Mouse (Mus musculus) gastrocnemius, adult 18-20 months (tissue): ENCODE data around the gene C1qtnf7. TPM values are rescaled to one million over a fixed set of nuclear protein-coding genes. Genes with fewer than 3 reads are reported as not detected.

Experiments
- DNase-seq: peaks from one replicate; pipeline ENCODE4 v3.0.0; 2021; ENCODE audit warnings: low spot score
- total RNA-seq, 2 experiments: library from RNA; stranded (reverse); gene quantifications; 2 replicates each; pipeline ENCODE4 v1.2.3; 2021

C1qtnf7 gene
- total RNA-seq, 2 experiments from 2014 or later, result 0.46 to 1.1 TPM

DNA sequence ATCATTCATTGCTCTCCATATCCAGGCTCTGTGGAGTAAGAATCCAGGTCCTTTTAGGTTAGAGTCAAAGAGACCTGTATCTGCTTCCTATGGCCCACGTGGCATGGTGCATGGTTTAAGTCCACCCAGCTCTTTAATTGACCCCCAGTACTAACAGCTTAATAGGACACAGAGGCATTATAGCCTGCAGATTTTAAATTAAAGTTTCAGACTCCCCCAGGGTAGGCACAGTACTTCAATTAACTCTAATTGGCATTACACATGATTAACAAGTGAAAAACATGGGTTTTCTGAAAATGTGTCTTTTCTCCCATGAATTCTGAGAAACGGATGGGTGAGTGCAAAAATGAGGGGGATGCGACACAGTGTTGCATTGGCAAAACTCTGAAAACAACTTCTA lies 92.7 kb downstream of the C1qtnf7 start:
- DNase-seq, result no peak

DNA sequence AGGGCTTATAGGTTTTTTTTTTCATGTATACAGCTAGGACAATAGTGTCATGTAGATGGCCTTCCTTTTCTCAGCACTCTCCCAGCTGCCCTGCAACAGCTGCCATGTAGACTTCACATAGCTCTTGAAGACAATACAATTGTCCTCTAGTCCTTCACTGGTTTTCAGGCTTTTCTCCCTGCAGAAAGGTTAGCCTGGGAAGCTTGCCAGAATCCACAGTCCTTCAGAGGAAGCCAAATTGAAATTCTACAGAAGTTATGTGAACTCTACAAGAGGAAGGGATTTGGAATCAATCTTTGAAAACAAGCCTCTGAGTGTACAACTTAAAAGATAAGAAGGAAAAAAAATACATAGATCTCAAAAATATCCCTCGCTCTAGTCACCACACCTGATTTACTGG lies 94.4 kb downstream of the C1qtnf7 start:
- DNase-seq, result no peak

DNA sequence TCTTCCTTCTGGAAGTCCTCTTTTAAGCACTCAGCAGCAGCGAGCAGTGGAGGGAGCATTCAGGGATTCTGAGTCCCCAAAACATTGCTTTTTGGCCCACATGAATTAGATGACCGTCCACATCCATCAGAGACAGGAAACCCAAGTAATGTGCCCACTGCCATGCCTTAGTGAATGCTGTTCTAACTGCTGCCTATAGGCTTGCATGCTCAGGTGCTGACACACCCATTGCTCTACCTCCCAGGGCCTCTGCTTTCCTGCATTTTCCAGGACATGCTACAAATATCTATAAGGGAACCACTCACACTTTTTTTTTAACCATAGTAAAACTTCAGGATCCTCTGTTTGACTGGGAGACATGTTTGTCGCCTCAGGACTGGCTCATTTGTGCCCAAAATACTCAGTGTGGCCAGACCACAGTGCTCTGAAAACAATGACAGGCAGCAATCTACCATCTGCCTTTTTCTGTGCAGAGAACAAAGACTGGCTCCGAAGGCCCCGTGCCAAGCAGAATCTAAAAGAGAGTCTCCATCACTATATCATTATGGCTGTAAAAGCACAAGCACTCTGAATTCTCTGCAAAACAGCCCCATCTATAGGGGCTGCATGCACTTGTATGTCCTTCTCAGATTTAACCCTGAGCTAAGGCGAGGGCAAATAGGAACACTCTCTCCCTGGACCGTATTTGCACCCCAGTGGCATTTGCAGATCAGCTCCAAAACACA lies 106.4 kb downstream of the C1qtnf7 start:
- DNase-seq, result no peak

DNA sequence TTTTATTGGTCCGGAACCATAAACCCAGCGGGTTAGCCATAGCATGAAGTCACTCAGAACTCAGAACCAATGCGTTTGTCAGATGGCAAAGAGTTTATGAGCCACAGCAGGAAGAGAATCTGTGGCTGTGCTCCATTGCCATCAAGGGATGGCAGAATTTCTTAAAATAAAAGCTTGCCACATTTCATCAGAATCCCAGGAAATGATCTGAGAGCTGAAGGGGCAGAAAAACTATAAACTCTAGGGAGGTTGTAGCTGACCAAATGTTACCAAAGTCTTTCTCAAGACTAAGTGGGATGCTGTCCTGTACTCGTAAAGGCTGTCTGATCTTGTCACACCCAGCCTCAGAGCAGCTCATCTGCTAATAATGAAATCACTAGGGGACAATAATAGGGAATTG lies 110.1 kb downstream of the C1qtnf7 start:
- DNase-seq, result no peak

DNA sequence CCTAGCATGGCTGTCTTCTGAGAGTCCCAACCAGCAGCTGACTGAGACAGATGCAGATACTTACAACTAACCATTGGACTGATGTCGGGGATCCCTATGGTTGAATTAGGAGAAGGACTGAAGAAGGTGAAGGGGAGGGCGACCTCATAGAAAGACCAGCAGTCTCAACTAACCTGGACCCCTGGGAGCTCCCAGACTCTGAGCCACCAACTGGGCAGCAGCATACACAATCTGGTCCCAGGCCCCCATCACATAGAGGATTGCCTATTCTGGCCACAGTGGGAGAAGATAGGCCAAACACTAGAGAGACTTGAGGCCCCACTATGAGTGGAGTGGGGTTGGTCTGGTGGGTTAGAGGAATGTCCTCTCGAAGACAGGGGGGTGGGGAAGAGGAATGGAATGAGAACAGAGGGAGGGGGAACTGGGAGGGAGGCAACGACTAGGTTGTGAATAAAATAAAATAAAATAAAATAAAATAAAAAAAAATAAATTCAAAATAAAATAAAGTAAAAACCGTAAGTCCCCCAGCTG lies 118.8 kb downstream of the C1qtnf7 start:
- DNase-seq, result no peak

DNA sequence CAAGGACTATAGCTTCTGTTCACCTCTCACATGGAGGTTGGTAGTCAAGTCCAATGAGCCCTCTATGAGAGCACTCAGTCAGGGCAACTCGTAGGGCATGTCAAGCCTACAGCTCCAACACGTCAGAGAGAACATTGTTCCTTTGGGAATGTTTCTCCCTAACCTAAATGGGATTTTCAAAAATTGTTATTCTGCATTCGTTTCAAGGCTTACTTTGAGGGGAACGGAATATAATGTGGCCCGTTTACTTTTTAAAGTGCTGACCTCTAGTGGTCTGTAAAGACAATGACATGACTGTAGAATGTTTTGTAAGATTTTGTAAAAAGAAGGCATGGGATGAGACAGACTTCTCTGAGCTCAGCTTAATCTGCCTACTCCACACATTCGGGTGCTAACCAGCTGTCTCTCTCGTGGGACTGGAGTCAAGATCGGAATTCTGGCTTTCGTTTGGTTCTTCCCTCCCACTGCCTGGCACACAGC lies 119.3 kb downstream of the C1qtnf7 start:
- DNase-seq, result no peak

DNA sequence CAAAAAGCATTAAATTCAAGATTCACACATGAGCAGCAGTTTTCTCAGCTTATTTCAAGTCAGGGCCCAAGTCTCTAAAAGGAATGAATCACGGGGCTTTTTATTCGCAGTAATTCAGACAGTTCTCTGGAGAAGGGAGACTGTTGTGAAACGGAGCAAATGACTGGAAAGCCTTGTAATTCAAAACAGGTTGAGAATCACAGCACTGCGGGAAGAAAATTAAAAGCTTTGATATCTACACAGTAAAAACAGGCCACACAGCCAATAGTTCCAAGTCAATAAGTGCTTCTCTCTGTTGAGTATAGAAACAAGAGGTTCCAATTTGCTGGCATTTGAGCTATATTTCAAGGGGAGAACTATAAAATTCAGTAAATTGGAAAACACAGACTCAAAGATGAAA lies 129.7 kb downstream of the C1qtnf7 start:
- no peak for DNase-seq

DNA sequence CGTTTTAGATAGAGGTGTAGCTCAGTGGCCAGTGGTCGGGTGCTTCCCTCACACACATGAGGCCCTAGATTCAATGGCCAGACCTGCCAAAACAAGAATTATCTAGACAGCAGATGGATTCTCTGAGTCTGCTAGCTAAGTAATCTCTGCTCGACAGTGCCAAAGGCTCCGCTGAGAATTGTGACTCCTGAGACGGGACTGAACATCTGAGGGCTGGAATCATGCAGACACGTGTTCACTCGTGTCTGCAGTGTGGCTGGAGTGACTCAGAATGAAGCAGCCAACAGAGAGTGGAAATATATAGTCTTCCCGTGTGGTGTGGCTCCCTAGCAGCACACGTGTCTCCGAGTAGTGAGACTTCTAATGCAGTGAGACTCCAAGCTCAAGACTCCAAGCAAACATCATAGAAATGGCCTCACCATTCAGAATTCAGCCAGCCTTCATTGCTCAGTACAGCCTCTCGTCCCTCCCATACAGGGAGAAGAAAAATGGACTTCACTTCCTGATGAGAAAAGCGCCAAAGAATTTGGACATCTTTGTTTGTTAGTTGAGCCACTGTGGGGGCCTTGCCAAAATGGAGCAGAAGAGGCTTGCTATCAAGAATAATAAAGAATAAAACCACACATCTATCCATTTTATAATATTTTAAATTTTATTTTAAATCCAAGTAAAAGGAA lies 131.9 kb downstream of the C1qtnf7 start:
- DNase-seq, result no peak

DNA sequence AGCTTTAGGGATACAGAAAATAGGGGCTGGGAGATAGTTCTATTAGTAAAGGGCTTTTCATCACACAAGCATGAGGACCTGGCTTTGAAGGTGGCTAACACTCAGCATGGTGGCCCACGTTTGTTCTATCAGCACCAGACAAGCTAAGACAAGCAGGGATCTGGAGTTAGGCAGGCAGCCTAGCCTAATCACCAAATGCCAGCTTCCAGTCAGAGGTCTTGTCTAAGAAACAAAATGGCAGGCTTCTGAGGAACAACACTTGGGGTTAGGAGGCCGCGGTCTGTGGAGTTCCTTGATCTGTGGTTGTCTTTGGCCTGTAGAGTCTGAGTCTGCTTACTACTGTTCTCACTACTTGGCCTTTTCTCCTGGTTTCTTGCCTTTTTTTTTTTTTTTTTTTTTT lies 146.2 kb downstream of the C1qtnf7 start:
- DNase-seq, result no peak

DNA sequence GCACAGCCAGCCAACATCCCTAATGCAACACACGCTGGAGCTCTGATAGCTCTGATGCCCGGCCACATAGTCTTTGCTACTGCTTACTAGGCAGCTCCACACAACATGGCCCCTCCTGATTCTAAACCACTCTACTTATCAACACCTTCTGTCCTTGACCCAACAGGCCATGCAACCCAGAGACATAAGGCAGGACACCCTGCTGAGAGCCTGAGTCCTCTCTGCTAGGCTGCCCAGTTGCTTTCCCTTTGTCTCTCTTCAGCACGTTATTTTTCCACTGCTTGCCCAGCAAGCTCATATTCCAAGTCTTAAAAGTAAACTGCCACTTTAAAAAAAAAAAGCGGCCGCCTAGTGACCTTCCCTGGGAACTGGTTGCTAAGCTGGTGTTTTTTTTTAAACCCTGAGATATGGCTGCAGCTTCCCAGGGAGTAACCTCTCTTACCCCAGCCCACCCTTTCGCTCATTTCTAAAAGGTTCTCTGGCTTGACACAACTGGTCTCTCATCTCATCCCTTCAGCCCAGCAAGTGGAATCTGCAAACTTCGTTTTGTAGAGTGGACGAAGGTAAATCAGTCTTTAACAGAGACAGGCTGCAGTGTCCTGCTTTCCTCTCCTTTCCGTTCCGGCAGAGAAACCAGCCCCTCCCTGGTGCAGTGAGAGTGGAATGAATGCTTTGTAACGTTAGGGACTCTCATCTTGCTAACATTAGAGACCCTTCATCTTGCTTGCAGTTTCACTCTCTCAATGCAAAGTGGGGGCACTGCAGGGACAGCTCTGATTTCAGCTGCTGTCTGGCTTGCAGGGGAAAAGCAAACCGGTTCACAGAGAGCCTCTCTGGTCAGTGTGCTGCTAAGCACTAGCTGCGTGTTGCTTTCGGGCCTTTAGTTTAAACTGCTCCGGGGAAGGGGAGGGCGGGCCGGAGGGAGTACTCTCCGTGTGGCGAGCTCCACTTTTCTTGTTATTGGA lies 146.9 kb downstream of the C1qtnf7 start, which contains the start of gene Cc2d2a:
TSS of gene Cc2d2a (plus strand) at position 350 of the 965 bp plus-strand sequence.
- peak; percentile 22 for DNase-seq

DNA sequence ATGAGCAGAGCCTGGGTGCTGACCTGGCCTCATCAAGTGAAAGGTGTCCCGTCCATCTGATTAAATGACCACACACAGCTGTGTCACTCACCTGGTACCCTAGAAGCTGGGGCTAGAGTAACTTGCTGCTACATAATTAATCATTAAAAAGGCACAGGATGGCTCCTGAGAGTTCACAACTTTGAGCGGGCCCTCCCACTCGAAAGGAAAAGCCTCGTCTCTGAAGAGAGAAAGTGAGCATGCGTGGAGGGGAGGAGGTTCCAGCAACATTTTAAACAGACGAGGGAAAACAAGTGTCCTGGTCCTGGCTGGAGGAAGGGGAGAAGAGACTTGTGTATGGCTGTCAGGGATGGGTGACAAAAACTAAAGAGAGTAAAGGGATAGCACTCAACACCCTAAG lies 148.2 kb downstream of the C1qtnf7 start:
- DNase-seq, result no peak

DNA sequence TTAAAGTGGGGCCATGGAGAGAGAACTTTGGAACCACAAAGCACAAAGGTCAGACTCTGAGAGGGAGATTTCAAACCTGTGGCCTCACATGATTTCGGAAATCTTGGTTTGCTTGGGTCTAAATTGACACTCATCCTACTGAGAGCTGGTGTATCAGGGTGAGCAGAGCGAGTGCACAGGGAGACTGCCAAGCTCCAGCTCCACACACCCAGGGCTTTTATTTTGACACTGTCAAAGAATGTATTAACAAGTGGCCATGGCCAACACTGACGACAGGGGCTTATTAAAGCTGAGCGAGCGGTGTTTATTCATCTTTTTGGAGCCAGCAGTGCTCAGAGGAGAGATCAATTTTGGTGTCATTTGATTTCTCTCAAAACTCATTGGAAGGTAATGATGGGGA lies 149.8 kb downstream of the C1qtnf7 start:
- DNase-seq, result peak; percentile 40

Other genes starting within 250 kb of the C1qtnf7 start
- 1 to 10 TPM; 4.0 to 5.7 TPM for gene Cc2d2a, start 146.8 kb downstream of the C1qtnf7 start, total RNA-seq